Mouse (Mus musculus) spleen, adult 2 months (tissue): ENCODE measurements around the gene Zfp367.

Source experiments
- CTCF ChIP-seq: fragments of 200-500 bp; IDR thresholded peaks from 2 replicates; pipeline ENCODE4 v1.5.1; 2011; ENCODE audit warnings: mild to moderate bottlenecking, inconsistent platforms; ENCODE audit not compliant: insufficient read depth, insufficient read length, insufficient replicate concordance; ENCODE audit errors: extremely low read depth
- POLR2A ChIP-seq: fragments of 200-500 bp; IDR thresholded peaks from 2 replicates; pipeline ENCODE4 v1.6.1; 2011; ENCODE audit warnings: low read depth, low read length, inconsistent platforms

GRCm38 (mm10) chr13:64108381-64108850, 44.6 kb downstream of the Zfp367 start:
- TF ChIP-seq POLR2A (no peak), CTCF (no peak)
